Mouse (Mus musculus) forelimb bud, embryonic 11.5 days (tissue): ENCODE measurements around the gene Kpna3.
"Not testable (repeated sequence)": the region's sequence is repeated elsewhere in the genome, so short reads cannot be mapped to it uniquely, and the experiment has no call there.

Experiments
- DNase-seq: peaks from one replicate; pipeline ENCODE4 v3.0.0-alpha.2; 2012; ENCODE audit warnings: low read depth, low spot score

Kpna3 gene

GRCm38 (mm10) chr14:61439661-61440559, at the start of gene Kpna3:
TSS of gene Kpna3 (minus strand) at chr14:61439874.
- peak; percentile 99 for DNase-seq

GRCm38 (mm10) chr14:61460365-61460764, 20.7 kb upstream of the Kpna3 start:
- DNase-seq: no peak

- no peak for DNase-seq
Measured at GRCm38 (mm10) chr14:61457468-61457867, 17.8 kb upstream of the Kpna3 start.

GRCm38 (mm10) chr14:61455571-61455970, 15.9 kb upstream of the Kpna3 start:
- no peak for DNase-seq

GRCm38 (mm10) chr14:61453032-61453431, 13.4 kb upstream of the Kpna3 start:
- no peak for DNase-seq

GRCm38 (mm10) chr14:61452481-61452880, 12.8 kb upstream of the Kpna3 start:
- no peak for DNase-seq

- DNase-seq: no peak
Measured at GRCm38 (mm10) chr14:61447775-61448174, 8.1 kb upstream of the Kpna3 start.

- peak; percentile 58 for DNase-seq
Measured at GRCm38 (mm10) chr14:61439141-61439660, 473 bp downstream of the Kpna3 start.

GRCm38 (mm10) chr14:61438171-61438945, 1.3 kb downstream of the Kpna3 start:
- no peak for DNase-seq

- no peak for DNase-seq
Measured at GRCm38 (mm10) chr14:61436866-61437265, 2.8 kb downstream of the Kpna3 start.

- no peak for DNase-seq
Measured at GRCm38 (mm10) chr14:61428126-61428787, 11.4 kb downstream of the Kpna3 start.

- not testable (repeated sequence) for DNase-seq
Measured at GRCm38 (mm10) chr14:61427095-61427494, 12.6 kb downstream of the Kpna3 start.

- no peak for DNase-seq
Measured at GRCm38 (mm10) chr14:61425080-61425665, 14.5 kb downstream of the Kpna3 start.

- no peak for DNase-seq
Measured at GRCm38 (mm10) chr14:61415719-61416118, 24.0 kb downstream of the Kpna3 start.

GRCm38 (mm10) chr14:61415311-61415710, 24.4 kb downstream of the Kpna3 start:
- no peak for DNase-seq

GRCm38 (mm10) chr14:61414808-61415207, 24.9 kb downstream of the Kpna3 start:
- no peak for DNase-seq

- no peak for DNase-seq
Measured at GRCm38 (mm10) chr14:61414199-61414598, 25.5 kb downstream of the Kpna3 start.

GRCm38 (mm10) chr14:61413686-61414085, 26.0 kb downstream of the Kpna3 start:
- no peak for DNase-seq

GRCm38 (mm10) chr14:61410020-61410419, 29.7 kb downstream of the Kpna3 start:
- no peak for DNase-seq

- DNase-seq: no peak
Measured at GRCm38 (mm10) chr14:61407055-61407454, 32.6 kb downstream of the Kpna3 start.

- DNase-seq: no peak
Measured at GRCm38 (mm10) chr14:61405761-61406160, 33.9 kb downstream of the Kpna3 start.
